Mouse (Mus musculus) hematopoietic stem cell, adult 5-6 weeks (primary cell): ENCODE results near the gene Pnliprp2. TPM values are rescaled to one million over a fixed set of nuclear protein-coding genes. Genes with fewer than 3 reads are reported as not detected.
A peak's percentile ranks its signal among the peaks of the same experiment; 100 is the strongest.

Experiments used
- ATAC-seq, 2 experiments: fragments of 125-278 bp in 1 of 2; replicated peaks in 1 of 2; 2 replicates each; pipeline ENCODE4 v1.8.0; 2016 to 2017; ENCODE audit warnings: inconsistent platforms in 2 of 2, mild to moderate bottlenecking in 2 of 2, moderate number of reproducible peaks in 2 of 2, low read depth in 1 of 2, moderate TSS enrichment in 1 of 2; ENCODE audit not compliant: low FRiP score in 2 of 2, poor library complexity in 2 of 2, severe bottlenecking in 2 of 2, insufficient read depth in 1 of 2, low TSS enrichment in 1 of 2
- total RNA-seq: library from RNA; stranded (forward); fragments of 172-1452, 232-1000 nt; gene quantifications from 2 replicates; pipeline ENCODE4 v1.2.3, GENCODE M21; 2017

Gene Pnliprp2
- total RNA-seq, 1 experiment from 2014 or later: not detected

DNA sequence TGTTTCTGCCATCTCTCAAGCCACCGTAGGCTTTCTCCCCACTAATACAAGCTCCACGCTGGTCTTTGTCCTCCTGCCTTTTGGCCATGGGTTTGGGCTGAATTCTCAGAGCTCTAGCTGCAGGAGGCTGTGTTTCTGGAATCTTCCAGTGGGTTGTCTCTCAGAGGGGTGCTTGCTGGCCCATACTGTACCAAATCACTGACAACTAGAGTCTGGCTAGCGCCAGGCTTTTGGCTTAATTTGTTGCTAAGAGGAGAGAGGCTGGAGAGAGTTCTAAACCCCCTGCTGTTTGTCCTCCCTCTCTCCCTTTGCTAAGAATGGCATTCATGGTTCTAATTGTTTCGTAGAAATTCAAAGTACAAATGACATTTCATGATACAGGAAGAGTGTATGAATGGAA is 22.0 kb downstream of the Pnliprp2 start:
- no peak for ATAC-seq

DNA sequence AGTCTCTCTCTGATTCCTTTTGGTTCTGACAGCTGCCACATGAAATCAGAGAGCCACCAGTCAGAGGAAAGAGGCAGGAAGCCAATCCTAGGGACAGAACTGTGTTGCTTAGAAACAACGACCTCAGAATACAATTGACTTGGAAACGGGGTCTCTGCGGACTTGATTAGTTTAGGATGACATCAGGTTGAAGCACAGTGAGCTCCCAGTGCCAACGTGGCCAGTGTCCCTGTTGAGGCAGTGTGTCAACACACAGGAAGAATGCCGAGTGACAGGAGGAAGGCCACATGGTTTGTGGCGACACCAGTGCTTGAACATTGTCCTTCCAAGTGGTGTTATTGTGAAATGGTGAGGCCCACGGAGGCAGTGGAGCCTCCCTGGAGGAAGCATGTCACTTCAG is 24.4 kb downstream of the Pnliprp2 start:
- ATAC-seq: peak; percentile 4 to 63; a peak in 3 of 4 replicates

DNA sequence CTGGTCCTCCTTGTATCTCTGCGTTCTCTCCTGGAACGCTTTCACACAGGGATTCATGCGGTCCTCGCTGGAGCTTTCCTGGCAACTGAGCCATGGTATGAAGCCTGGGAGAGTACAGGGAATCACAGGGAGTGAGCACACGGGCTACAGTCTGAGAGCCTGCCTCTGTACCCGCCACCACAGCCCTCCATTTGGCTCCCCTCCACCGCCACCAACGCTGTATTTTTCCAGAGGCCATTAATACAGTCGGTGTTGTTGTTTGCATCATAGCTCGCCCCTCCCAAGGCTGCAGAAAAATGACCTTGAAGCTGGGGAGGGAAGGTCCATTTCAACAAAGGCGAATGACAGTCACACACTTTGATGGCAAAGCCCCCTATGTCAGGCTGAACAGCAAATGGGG is 29.7 kb downstream of the Pnliprp2 start:
- ATAC-seq: no peak

DNA sequence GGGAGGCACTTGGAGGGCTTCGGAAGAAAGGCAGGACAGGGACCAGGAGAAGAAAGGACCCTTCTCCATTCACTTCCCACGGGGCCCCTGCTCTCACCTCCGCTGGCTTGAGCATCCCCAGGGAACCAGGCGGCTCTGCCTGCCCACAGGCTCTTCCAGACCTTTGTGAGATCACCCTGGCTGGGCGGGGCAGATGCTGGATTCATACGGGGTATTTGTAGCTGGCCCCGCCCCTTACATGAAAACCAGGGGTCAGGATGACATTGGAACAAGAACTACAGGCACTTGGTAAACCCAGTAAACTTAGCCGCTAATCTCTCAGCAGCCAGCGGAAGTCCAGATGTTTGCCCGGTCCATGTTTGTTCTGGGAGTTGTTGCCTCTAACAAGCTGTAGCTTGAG is 34.8 kb downstream of the Pnliprp2 start, which contains the start of gene 1700019N19Rik:
1700019N19Rik (minus strand) TSS at position 178 of the 400 bp plus-strand sequence.
- ATAC-seq: no peak

DNA sequence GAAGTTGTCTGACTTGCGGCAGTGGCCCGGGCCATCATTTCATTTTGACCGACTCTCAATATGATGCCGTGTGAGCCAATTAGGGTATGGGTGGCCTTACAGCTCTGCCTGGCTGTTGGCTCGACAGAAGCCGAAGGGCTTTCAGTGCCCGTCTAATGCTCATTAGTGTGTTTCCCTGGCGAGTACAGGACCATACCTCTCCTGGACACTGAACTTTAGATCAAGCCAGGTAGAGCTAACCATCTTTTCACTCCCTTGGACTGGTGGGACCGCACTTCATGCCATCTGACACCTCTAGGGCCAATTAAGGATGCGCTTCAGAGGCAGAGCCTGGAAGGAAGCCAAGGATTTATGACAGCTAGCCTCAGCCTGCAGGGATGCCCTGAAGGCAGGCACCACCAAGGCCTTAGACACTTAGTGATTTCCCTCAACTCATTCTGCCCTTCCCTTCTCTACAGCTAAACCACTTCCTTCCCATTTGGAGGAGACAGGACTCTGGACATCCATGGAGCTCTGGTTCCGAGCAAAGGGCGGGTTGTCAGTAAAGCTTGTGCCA is 35.7 kb downstream of the Pnliprp2 start:
- no peak for ATAC-seq

DNA sequence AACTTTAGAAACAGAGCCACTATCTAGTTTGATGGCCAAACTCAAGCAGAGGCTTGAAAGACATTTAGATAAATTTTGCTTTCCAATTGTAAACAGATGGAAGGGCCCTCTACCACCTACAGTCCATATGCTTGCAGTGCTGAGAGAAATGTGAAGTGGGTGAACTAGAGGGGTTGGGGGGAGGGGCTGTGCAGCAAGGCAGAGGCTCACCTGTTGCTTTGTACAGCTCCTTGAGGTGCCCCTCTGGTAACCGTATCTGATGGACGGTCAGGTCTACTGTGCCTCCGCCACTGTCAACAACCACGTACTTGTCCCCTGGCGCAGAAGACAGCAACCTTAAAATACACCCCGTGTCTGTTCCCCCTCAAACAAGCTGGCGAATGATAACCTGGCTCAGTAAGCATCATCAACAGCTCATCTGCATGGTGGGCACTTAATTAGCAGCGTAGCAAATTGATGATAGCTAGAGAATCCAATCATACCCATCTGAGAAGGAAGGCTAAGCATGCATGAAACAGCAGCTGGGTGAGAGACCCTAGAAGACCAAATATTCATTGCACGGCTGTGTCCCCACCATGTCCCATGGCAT is 45.8 kb downstream of the Pnliprp2 start:
- no peak for ATAC-seq

DNA sequence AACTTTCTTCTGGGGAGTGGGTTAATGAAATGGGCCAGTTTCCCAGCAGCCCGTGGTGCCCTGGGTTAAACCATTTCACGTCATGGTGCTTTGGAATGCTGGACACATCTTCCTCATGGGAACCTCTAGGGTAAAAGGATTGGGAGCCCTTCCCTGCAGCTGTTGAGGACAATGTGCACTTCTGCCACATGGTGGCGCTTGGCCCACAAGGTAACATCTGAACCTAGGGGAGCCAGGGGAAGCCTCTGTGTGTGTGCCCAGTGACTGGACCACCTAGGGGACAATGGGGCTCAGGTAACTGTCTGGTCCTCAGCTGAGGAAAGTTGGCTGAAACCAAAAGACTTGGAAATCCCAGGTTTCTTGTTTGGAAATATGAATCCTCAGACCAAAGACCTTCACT is 46.8 kb downstream of the Pnliprp2 start:
- peak; percentile 69 to 76; a peak in 3 of 4 replicates for ATAC-seq

DNA sequence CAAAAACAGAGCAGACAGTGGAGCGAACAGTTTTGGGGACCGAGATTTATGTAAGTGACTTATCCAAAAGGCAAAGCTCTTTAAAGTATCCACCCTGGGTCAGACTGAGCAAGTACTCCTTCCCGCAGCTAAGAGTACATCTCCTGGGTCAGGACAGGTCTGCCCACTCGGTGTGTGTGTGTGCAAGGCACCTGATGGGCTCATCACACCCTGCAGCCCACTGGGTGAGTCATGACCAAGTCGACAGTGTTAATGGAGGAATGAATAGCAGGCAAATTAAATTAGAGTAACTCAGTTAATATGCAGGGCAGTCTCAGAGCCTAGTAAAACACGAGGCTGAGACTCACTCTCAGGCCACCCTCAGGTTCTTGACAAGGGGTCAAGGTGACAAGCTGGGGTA is 49.3 kb downstream of the Pnliprp2 start:
- no peak for ATAC-seq

DNA sequence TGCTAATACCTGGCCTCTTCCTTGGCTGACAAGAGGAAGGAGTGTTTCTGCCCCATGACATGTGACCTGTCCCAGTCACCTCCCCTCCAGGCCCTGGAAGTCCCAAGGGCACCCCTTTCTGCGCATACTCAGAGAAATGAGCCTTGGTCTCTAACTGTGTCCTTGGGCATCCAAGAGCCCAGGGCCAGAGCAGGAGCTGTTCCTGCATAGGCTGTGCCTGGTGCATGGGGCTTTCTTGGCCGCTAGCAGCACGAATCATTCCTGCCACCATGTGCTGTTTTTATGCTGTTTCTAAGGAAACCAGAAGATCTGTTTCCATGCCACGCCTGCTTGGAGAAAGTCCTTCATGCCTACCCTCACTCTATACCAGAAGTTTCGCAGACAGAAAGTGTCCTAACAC is 51.0 kb downstream of the Pnliprp2 start:
- no peak for ATAC-seq

DNA sequence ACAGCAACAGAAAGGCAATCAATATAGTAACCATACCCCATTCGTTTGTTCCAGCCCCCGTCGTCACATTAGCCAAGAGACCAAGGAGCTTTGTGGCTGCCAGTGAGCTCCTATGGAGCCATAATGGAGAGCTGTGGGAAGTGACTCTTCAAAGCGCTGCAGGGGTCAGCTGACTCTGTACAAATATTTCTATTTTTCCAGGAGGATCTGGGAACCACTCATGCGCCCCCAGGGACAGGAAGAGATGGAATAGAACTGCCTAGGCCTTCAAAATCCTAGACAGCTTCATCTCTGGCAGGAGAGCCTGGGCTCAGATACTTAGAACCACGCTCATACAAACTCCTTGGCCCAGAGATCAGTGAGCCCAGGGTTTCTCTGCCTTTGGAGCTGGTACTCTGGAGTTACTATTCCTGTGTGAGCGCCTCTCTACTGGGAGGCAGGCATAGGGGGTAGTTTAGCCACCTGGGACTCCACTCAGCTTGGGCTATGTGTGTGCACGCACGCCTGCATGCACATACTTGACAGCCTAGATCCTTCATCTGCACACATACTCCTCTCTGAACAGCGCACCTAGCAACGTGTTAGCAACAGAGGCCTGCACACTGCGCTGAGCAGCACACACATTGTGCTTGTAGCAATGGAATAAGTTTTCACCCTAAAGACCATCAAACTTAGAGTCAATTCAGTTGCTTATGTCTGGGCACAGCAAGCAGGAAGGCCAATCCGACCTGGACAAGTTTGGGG is 55.8 kb downstream of the Pnliprp2 start:
- no peak for ATAC-seq

DNA sequence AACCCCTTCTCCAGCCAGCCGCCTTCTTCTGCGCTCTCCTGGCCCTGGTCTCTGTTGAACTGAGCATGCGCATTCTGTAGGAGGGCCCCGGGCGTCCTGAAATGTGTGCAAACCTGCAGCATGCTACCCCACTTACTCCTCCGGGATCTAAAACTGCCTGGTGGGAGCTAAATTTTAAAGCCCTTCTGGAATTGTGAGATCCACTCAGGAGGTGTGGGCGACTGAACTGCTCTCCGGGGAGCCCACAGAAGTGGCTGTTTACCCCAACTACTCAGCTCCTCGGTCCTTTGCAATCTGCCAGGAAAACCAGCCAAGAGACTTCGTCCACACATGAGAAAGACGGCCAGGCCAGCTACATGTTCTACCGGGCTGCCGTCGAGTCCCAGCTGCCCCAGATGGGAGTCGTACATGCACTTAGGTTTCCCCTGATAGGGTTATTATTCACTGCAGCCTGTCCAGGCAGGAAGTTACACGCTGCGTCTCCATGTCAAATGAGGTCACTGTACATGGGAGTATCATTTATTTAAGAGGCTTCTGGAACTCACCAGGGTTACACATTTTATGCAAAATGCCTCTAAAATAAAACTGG is 57.0 kb downstream of the Pnliprp2 start:
- ATAC-seq: no peak

DNA sequence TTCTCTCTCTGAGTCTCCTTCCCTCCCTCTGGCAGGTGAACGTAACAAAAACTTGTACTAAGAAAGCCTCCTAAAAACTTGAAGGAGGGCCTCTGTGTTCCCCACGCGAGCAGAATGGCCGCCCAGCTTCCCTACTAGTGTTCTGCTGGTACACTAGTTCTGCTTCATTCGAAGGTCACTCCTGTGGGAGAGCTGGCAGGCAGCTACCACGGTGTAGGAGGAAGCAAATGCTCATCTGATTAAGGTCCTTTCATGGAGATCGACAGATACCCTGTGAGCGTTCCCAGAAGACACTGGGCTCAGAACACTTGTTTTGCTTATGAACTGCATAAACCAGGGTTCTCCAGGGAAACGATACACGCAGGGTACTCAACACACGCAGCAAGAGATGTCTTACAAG is 57.9 kb downstream of the Pnliprp2 start:
- no peak for ATAC-seq

DNA sequence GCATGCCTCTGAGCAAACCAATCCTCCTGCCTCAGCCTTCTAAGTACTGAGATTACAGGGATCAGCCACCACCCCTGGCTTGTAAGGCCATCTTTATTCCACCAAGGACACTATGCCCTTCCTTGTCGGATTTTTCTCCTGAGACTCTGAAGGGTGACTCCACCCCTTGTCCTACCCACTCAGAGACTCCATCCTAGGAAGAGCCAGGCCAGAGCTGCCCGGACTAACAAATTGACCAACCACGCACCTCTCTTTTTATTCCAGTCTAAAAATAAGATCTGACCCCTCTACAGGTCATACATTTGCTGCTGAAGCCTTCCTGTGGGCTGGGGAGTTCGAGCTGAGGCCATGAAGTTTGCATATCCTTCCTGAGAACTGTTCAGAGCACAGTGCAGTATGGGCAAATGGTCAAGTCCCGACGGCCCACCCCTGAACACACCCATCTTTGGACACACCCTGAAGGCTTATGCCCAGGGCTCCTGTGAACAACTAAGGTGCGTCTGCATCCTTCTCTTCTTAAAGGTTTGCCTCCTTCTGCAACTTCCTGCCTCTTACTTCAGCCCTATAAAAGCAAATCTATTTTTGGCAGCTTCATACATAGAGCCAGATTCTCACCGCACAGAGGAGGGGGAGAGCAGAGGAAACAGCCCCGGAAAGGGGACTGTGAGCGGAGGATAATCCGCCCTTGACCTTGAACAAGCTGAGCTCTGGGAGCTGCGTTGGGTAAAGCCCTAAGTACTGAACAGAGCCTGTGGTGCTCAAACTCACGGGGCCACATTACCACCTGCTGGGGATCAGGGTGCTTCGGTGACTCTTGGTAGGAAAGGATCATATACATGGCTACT is 59.3 kb downstream of the Pnliprp2 start:
- ATAC-seq: peak; percentile 15 to 48; a peak in 1 of 4 replicates

DNA sequence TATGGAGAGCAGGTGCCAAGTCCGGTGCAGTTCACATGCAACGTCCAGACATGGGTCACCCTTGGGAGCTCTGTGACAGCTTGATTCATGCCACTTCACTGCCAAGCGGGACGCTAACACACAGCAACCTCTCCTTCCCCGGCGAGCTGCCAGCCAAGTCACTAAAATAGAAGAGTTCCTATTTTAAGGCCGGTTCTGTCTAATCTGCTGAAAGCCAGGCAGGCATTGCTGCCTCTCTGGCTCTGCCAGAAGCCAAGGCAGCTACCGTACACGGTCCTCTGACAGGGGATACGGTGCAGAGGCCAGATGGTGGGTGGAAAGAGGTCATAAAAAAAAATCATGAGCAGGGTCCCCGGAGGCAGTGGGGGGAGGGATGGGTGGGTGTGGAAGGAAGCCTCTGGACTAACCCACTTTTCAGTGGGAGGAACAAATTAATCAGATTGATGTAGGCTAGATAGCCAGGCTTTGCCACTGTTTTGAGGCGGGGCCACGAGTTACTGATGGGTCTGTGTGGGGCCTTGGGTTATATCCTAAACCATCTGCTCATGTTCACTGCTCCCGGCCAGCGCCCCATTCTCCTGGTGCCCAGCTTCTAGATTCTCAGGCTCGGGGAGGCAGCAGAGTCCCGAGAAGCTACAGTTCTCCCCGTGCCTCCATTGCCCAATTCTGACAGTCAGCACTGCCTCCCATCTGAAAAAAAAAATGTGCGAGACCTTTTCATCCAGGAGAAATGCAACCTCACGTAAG is 63.1 kb downstream of the Pnliprp2 start:
- peak; percentile 25 to 54; a peak in 1 of 4 replicates for ATAC-seq

DNA sequence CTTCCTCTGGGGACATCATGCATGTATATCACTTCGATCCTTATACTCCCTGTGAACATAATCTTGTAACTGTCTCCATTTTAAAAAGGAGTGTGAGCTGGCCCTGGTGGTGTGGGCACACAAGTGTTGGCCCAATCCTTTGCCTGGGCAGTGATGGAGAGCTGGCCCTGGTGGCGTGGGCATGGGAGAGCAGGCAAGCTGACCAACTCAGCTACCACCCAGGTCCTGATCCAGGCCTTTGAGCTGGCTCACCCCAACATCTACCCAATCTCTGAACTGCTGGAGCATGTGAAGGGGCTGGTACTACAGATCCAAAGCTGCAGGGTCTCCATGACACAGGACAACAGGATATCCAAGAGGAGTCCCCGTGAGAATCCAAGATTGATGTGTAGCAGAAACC is 63.8 kb downstream of the Pnliprp2 start:
- no peak for ATAC-seq

DNA sequence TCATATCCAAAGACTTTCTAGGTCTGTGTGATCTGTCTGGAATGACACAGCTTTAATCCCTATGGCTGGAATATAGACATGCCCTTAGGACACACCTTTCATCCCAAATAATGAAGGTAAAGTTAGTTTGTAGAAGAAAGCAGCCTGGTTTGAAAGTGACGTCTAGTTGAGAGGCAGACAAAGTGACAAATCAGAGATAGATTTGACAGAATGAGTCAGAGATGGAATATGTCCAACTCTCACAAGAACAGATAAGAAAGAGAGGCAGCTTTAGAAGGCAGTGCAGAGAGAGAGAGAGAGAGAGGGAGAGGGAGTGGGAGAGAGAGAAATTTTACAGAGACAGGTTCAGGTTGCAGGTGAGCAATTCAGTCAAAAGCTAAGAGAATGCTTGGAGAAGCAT is 64.8 kb downstream of the Pnliprp2 start:
- ATAC-seq: no peak
